Mouse (Mus musculus) thymus, adult 2 months (tissue): ENCODE data around the gene Alox12b. TPM values are rescaled to one million over a fixed set of nuclear protein-coding genes. Genes with fewer than 3 reads are reported as not detected.

Source experiments
- DNase-seq: peaks from one replicate; pipeline ENCODE4 v3.0.0; 2021
- H3K27ac ChIP-seq: fragments of 200-500 bp; 2 replicates; pipeline ENCODE4 v1.5.1; 2012; ENCODE audit warnings: low read length, control low read depth; ENCODE audit not compliant: control insufficient read depth, insufficient read depth
- H3K27me3 ChIP-seq: fragments of 200-500 bp; 2 replicates; pipeline ENCODE4 v1.6.1; 2012; ENCODE audit warnings: mild to moderate bottlenecking, low read length, moderate library complexity, mixed read lengths; ENCODE audit not compliant: control insufficient read depth, insufficient read depth
- H3K36me3 ChIP-seq: fragments of 200-500 bp; 2 replicates; pipeline ENCODE4 v1.6.1; 2012; ENCODE audit warnings: mild to moderate bottlenecking, low read length, moderate library complexity; ENCODE audit not compliant: control insufficient read depth, insufficient read depth
- H3K4me1 ChIP-seq: fragments of 200-500 bp; replicated peaks from 2 replicates; pipeline ENCODE4 v1.6.1; 2012; ENCODE audit warnings: low read length; ENCODE audit not compliant: control insufficient read depth, insufficient read depth
- H3K4me3 ChIP-seq: fragments of 200-500 bp; 2 replicates; pipeline ENCODE4 v1.5.1; 2012; ENCODE audit warnings: mild to moderate bottlenecking, low read length, control low read depth, moderate library complexity; ENCODE audit not compliant: control insufficient read depth, insufficient read depth
- CTCF ChIP-seq: fragments of 200-500 bp; IDR thresholded peaks from 2 replicates; pipeline ENCODE4 v1.5.1; 2012; ENCODE audit warnings: mild to moderate bottlenecking, control low read depth, low read length, moderate library complexity, borderline replicate concordance; ENCODE audit not compliant: control insufficient read depth, poor library complexity, insufficient read depth; ENCODE audit errors: extremely low read depth
- POLR2A ChIP-seq: fragments of 200-500 bp; IDR thresholded peaks from 2 replicates; pipeline ENCODE4 v1.6.1; 2012; ENCODE audit warnings: mild to moderate bottlenecking, low read length, control low read depth, moderate library complexity; ENCODE audit not compliant: control insufficient read depth, poor library complexity, insufficient read depth; ENCODE audit errors: extremely low read depth
- WGBS: fragments of 180-500 bp; shearing (Covaris S2); methylation state at CpG from one replicate; pipeline ENCODE4 v1.1.7; 2018; 5-methylcytosine and 5-hydroxymethylcytosine counted together
- polyA plus RNA-seq: library from polyadenylated mRNA; depleted of rRNA; stranded (reverse); fragments of >200 nt; gene quantifications from 2 replicates; pipeline ENCODE4 v1.2.3, GENCODE M21; 2012

The Alox12b gene
- polyA plus RNA-seq, 1 experiment, result 1.00 TPM

DNA sequence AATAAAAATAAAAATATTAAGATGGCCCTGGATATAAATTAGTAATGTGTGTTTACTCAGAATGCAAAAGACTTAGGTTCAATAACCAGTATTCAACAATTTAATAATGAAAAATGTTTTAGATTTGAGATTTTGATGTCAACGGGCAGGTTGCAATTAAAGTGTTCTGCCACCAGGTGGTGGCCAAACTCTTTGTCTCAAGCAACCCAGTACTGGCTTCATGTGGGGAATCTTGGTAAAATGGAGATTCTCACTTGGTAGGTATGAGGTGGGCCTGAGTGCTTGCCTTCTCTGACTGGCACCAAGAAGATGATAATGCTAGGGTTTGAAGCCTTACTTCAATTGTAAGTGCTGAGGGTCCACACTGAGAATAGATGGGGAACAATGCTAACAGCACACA is 36.1 kb downstream of the Alox12b start:
- H3K27me3 ChIP-seq, result 0 out of 2 replicates have a peak, but pooled peaks cover 2% of the 10 kb centered on the region
- peak; percentile 21 for DNase-seq
- TF ChIP-seq CTCF (no peak), POLR2A (no peak)
- no peak overlapping the region for H3K4me3 ChIP-seq
- 2% methylated on average over 1 of the region's 1 CpGs for WGBS
- no peak overlapping the region for H3K27ac ChIP-seq
- H3K4me1 ChIP-seq, result peaks cover 12% of the 10 kb centered on the region
- no peaks in the 10 kb centered on the region for H3K36me3 ChIP-seq

DNA sequence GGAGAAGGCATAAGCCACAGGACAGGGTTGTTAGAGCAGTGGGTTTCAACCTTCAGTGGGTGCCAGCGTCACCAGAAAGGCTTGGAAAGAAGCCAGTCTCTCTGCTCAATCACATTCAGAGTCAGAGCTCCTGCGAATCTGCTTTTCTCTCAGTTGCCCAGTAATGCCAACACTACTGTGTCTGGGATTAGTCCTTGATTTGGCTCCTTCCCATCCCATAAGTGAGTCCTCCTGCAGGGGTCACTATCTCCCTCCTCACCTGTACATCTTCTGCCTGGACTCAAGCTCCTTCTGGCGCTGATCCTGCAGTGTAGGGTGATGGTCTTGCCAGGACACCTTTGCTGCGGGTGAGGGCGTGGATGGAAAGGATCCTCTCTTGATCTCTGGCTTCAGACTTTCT is 40.0 kb downstream of the Alox12b start:
- DNase-seq, result no peak
- 7% methylated on average over 5 of the region's 5 CpGs for WGBS
- Histone ChIP-seq H3K4me1 (peaks cover 12% of the 10 kb centered on the region), H3K27me3 (0 out of 2 replicates have a peak, but pooled peaks cover 2% of the 10 kb centered on the region), H3K27ac (no peak overlapping the region), H3K4me3 (no peak overlapping the region), H3K36me3 (no peaks in the 10 kb centered on the region)
- TF ChIP-seq POLR2A (no peak), CTCF (no peak)

DNA sequence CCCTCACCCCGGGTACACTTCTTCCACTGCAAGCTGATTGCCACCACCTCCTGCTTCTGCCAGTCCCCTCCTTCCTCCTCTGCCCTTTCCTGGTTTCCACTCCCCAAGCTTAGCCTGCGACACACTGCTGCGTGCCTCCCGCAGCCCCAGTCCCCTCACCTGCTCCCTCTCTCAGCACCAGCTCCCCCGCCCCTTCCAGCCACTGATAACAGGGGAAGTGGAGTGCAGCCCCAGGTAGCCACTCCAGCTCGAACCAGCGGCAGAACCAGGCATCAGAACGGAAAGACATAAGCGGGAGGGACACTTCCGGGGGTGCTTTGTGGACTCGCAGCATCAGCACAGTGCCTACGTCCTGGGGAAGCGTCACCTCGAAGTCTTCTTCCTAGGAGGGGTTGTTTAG is 40.4 kb downstream of the Alox12b start:
- DNase-seq, result peak; percentile 18
- Histone ChIP-seq H3K27me3 (0 out of 2 replicates have a peak, but pooled peaks cover 2% of the 10 kb centered on the region), H3K4me3 (peak overlapping the region; percentile 26), H3K4me1 (peaks cover 12% of the 10 kb centered on the region), H3K27ac (no peak overlapping the region), H3K36me3 (no peaks in the 10 kb centered on the region)
- under 1% methylated on average over 14 of the region's 14 CpGs for WGBS
- TF ChIP-seq CTCF (no peak), POLR2A (no peak)

DNA sequence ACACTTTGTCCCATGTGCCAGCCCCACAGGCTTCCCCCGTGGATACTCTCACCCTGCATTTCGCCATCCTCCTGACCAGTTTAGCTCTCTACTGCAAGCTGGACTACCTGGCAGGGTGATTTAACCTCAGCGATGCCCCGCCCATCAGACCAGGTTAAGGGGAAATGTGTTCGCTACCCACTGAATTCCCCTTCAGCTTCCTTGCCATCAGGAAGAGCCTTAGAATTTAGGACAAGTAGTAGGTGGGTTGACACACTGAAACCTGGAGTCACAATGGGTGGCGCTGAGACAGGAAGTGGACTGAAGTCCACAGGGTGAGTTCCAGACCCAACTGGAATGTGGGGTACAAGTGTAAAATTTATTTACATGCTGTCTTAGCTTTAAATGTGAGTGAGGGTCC is 41.0 kb downstream of the Alox12b start, which contains the start of gene Alox8:
TSS of gene Alox8 (minus strand) at position 101 of the 400 bp plus-strand sequence.
- no peaks in the 10 kb centered on the region for H3K36me3 ChIP-seq
- H3K4me1 ChIP-seq, result peaks cover 12% of the 10 kb centered on the region
- WGBS, result 31% methylated on average over 6 of the region's 6 CpGs
- 0 out of 2 replicates have a peak, but pooled peaks cover 2% of the 10 kb centered on the region for H3K27me3 ChIP-seq
- DNase-seq, result no peak
- H3K4me3 ChIP-seq, result peak within 1 kb of the TSS; percentile 26
- H3K27ac ChIP-seq, result no peak within 1 kb of the TSS
- TF ChIP-seq CTCF (no peak), POLR2A (no peak)

DNA sequence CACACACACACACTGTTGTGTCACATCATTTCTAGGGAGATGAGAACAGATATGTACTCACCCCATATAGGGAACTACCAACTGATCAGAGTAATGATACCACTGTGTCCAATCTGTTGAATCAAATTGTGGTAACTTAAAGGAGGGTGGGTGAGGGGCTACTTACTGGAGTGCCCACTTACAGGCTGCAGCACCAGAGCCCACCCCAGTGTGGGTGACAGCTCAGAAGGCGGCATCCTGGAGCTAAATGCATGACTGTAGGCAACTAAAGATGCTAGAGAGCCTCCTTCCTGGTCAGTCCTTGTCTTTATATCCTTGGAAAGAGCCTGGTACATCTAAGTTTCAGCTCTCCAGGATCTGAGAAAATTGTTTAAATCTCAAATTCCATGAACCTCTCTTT is 42.5 kb downstream of the Alox12b start:
- Histone ChIP-seq H3K27ac (no peak overlapping the region), H3K4me3 (no peak overlapping the region), H3K4me1 (peaks cover 12% of the 10 kb centered on the region), H3K27me3 (0 out of 2 replicates have a peak, but pooled peaks cover 2% of the 10 kb centered on the region), H3K36me3 (no peaks in the 10 kb centered on the region)
- TF ChIP-seq POLR2A, result no peak
- TF ChIP-seq CTCF, result no peak
- DNase-seq, result no peak
- WGBS, result 88% methylated on average over 1 of the region's 1 CpGs

DNA sequence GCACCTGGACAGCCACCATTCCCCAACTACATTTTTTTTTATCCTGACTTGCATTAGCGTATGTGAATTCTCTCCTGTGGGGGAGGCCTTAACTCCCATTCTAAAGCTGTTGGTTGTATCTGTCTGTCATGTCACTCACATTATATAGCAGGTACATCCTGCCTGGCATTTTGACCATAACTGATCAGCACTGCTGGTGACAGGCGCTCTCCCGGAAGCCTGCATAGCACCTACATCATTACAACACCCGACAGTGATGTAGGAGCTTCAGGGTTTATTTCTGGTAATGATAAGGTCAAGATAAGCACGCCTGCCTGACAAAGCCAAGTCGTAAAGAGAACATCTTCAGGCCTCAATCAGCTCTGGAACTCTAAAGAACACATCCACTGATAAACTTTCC is 43.4 kb downstream of the Alox12b start:
- 91% methylated on average over 6 of the region's 6 CpGs for WGBS

More for the DNA sequence above, 43.4 kb downstream of the Alox12b start:
- Histone ChIP-seq H3K27ac (no peak overlapping the region), H3K4me3 (no peak overlapping the region), H3K36me3 (no peaks in the 10 kb centered on the region), H3K4me1 (peaks cover 12% of the 10 kb centered on the region), H3K27me3 (0 out of 2 replicates have a peak, but pooled peaks cover 2% of the 10 kb centered on the region)
- DNase-seq, result no peak
- TF ChIP-seq POLR2A (no peak), CTCF (no peak)
